Mouse (Mus musculus) embryonic facial prominence, embryonic 12.5 days (tissue): Measurements from ENCODE around the gene Hrasls5. TPM values are rescaled to one million over a fixed set of nuclear protein-coding genes. Genes with fewer than 3 reads are reported as not detected.

Source experiments
- ATAC-seq: fragments of 200-750 bp; cut with Nextera tagmentation; 2 replicates; pipeline ENCODE4 v1.8.0; 2017; ENCODE audit not compliant: insufficient number of reproducible peaks, insufficient read depth, low FRiP score, low TSS enrichment
- H3K27ac ChIP-seq: fragments of 300-500 bp; sonication (generic); 2 replicates; pipeline ENCODE4 v1.5.1; 2016; ENCODE audit warnings: mild to moderate bottlenecking
- H3K27me3 ChIP-seq: fragments of 300-500 bp; sonication (generic); 2 replicates; pipeline ENCODE4 v1.6.1; 2016; ENCODE audit warnings: mild to moderate bottlenecking, moderate library complexity
- H3K36me3 ChIP-seq: fragments of 300-500 bp; sonication (generic); 2 replicates; pipeline ENCODE4 v1.6.1; 2016; ENCODE audit warnings: mild to moderate bottlenecking
- H3K4me1 ChIP-seq: fragments of 300-500 bp; sonication (generic); 2 replicates; pipeline ENCODE4 v1.6.1; 2016
- H3K4me2 ChIP-seq: fragments of 300-500 bp; sonication (generic); replicated peaks from 2 replicates; pipeline ENCODE4 v1.6.1; 2016; ENCODE audit warnings: mild to moderate bottlenecking, moderate library complexity
- H3K4me3 ChIP-seq: fragments of 300-500 bp; sonication (generic); 2 replicates; pipeline ENCODE4 v1.5.1; 2016; ENCODE audit warnings: mild to moderate bottlenecking
- H3K9ac ChIP-seq: fragments of 300-500 bp; sonication (generic); 2 replicates; pipeline ENCODE4 v1.6.1; 2016; ENCODE audit warnings: mild to moderate bottlenecking, moderate library complexity
- H3K9me3 ChIP-seq: fragments of 300-500 bp; sonication (generic); 2 replicates; pipeline ENCODE4 v1.6.1; 2016; ENCODE audit warnings: mild to moderate bottlenecking, moderate library complexity
- WGBS: fragments of 180-500 bp; shearing (Covaris S2); methylation state at CpG from one replicate; pipeline ENCODE4 v1.1.7; 2016; 5-methylcytosine and 5-hydroxymethylcytosine counted together
- polyA plus RNA-seq: library from polyadenylated mRNA; unstranded; fragments of >200 nt; fragmentation: Nextera tagmentation; extraction: Ambion mirVana; gene quantifications from 2 replicates; pipeline ENCODE4 v1.2.1, GENCODE M21; 2016

The Hrasls5 gene
- polyA plus RNA-seq, 1 experiment from 2014 or later: not detected

DNA sequence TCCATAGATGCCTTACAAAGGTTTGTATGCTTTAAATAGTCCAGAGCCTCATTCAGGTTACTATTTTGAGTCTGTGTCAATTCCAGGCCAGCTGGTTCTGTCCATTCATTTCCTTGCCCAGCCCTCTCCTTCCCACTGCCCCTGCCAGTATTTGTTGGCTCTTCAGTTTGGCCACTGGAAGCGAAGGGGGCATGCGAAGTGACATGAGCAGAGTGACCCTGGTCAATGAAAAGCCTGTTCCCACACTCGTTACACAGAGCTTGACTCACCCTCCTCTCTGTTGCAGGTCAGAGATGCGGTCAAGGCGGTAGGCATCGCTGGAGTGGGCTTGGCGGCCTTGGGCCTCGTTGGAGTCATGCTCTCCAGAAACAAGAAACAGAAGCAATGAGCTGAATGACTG, 27.1 kb upstream of the Hrasls5 start:
- no peak overlapping the region for H3K4me2 ChIP-seq
- no peak overlapping the region for H3K27ac ChIP-seq
- no peaks in the 10 kb centered on the region for H3K4me1 ChIP-seq
- no peak overlapping the region for H3K9ac ChIP-seq
- ATAC-seq: no peak
- no peak overlapping the region for H3K4me3 ChIP-seq
- no peaks in the 10 kb centered on the region for H3K9me3 ChIP-seq
- WGBS: 87% methylated on average over 8 of the region's 8 CpGs
- 0 out of 2 replicates have a peak, but pooled peaks cover 3% of the 10 kb centered on the region for H3K36me3 ChIP-seq
- no peaks in the 10 kb centered on the region for H3K27me3 ChIP-seq

DNA sequence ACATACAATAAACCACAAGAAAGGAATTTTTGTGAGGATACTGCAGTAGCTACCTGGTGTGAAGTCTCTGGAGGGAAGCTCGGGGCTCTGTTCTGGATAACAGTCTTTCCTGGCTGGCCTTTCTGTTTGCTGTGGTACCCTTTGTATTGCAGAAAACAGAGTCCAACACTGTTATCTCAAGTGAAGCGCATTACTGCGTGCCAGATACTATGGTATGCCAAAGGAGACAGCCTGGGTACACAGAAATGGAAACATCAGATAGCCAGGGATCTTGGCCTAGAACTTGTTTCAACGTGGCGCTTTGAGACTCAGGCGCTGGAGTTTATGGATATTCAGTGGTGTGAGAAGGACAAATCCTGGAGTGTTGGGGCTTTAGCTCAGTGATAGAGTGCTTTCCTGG, 26.6 kb upstream of the Hrasls5 start:
- Histone ChIP-seq H3K9ac (no peak overlapping the region), H3K4me1 (no peaks in the 10 kb centered on the region), H3K36me3 (0 out of 2 replicates have a peak, but pooled peaks cover 3% of the 10 kb centered on the region), H3K27me3 (no peaks in the 10 kb centered on the region), H3K4me2 (no peak overlapping the region), H3K27ac (no peak overlapping the region), H3K4me3 (no peak overlapping the region), H3K9me3 (no peaks in the 10 kb centered on the region)
- no peak for ATAC-seq
- WGBS: 92% methylated on average over 6 of the region's 6 CpGs

DNA sequence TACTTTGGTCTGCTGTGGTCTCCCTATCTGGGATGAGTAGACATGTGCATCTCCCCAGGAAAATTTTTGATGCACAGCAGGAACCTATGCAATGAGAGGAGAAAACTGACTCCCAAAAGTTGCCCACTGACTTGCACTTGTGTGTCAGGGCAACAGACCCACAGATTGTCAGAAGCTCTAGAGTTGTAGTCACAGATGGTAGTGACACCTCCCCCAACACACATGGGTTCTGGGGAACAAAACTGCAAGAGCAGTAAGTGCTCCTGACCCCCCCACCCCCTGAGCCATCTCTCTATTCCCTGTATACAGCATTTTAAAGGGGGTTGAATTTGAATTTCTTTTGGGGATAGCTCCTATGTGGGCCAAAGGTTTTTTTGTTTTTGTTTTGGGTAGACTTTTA, 21.5 kb upstream of the Hrasls5 start:
- H3K27ac ChIP-seq: no peak overlapping the region
- no peak overlapping the region for H3K4me3 ChIP-seq
- no peak overlapping the region for H3K9ac ChIP-seq
- no peak for ATAC-seq
- H3K36me3 ChIP-seq: 0 out of 2 replicates have a peak, but pooled peaks cover 3% of the 10 kb centered on the region
- H3K4me2 ChIP-seq: no peak overlapping the region
- no peaks in the 10 kb centered on the region for H3K4me1 ChIP-seq
- no peaks in the 10 kb centered on the region for H3K9me3 ChIP-seq
- H3K27me3 ChIP-seq: no peaks in the 10 kb centered on the region

DNA sequence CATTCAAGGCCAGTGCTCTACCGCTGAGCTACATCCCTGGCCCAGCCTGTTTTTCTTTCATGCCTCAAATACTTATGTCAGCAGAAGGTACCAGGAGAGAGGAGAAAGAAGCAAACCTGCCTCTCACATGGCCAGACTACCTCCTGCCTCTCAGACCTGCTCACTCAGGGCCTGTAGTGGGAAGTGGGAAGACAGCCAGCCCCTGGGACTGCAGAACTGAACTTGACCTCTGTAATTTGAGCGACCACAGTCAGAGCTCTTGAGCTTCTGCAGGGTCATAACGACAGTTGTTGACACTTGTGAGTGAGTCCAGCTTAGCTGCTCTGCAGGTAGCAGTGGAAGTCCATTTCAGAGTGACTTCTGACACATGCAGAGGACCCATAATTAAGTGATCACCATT, 20.3 kb upstream of the Hrasls5 start:
- Histone ChIP-seq H3K36me3 (0 out of 2 replicates have a peak, but pooled peaks cover 3% of the 10 kb centered on the region), H3K9ac (no peak overlapping the region), H3K4me1 (no peaks in the 10 kb centered on the region), H3K9me3 (no peaks in the 10 kb centered on the region), H3K4me2 (no peak overlapping the region), H3K27ac (no peak overlapping the region), H3K4me3 (no peak overlapping the region), H3K27me3 (no peaks in the 10 kb centered on the region)
- 39% methylated on average over 3 of the region's 3 CpGs for WGBS
- ATAC-seq: 0 out of 2 replicates have a peak, but pooled peaks have one; percentile 52

DNA sequence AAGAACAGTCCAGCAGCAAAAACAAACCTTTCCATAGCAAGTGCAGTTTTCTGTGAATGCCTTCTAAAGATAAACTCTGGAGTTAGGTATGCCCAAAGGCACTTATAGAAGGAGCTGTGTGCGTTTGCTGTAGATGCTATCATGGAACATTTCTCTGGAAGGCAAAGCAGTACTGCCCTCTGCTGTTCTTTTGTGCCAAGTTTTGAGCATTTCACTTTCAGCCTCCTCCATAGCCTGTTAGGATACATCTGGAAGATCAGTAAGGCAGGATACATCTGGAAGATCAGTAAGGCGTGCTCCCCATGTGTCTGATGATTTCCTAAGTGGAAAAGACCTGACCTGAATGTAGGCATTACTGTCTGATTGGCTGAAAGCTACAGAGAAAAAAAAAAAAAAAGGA, 16.8 kb upstream of the Hrasls5 start:
- WGBS: 11% methylated on average over 2 of the region's 2 CpGs
- no peak for ATAC-seq
- H3K9ac ChIP-seq: no peak overlapping the region

DNA sequence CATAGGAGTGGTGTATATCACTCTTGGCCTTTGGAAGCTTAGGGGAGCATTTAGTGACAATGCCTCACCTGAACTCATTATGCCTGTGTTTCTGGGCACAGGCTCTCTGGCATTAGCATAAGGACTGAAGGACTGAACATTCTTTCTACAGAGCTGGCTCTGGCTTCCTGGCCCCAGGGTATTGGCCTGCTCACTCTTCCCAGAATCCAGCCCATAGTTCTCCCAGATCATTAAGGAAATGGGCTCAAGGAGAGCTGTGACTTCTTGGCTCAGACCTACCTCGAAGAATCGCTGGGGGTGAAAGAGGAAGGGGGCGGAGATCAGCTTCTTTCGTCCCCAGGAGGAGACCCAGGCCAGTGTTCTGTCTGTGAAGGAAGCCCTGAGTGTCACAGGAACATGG, 13.9 kb upstream of the Hrasls5 start:
- Histone ChIP-seq H3K36me3 (no peaks in the 10 kb centered on the region), H3K4me3 (no peak overlapping the region), H3K27me3 (no peaks in the 10 kb centered on the region), H3K9me3 (no peaks in the 10 kb centered on the region), H3K4me2 (no peak overlapping the region), H3K4me1 (no peaks in the 10 kb centered on the region), H3K27ac (no peak overlapping the region), H3K9ac (no peak overlapping the region)
- no peak for ATAC-seq
- WGBS: 47% methylated on average over 4 of the region's 4 CpGs

More for the DNA sequence above, 16.8 kb upstream of the Hrasls5 start:
- Histone ChIP-seq H3K9me3 (no peaks in the 10 kb centered on the region), H3K27ac (no peak overlapping the region), H3K27me3 (no peaks in the 10 kb centered on the region), H3K4me2 (no peak overlapping the region), H3K36me3 (no peaks in the 10 kb centered on the region), H3K4me1 (no peaks in the 10 kb centered on the region), H3K4me3 (no peak overlapping the region)

DNA sequence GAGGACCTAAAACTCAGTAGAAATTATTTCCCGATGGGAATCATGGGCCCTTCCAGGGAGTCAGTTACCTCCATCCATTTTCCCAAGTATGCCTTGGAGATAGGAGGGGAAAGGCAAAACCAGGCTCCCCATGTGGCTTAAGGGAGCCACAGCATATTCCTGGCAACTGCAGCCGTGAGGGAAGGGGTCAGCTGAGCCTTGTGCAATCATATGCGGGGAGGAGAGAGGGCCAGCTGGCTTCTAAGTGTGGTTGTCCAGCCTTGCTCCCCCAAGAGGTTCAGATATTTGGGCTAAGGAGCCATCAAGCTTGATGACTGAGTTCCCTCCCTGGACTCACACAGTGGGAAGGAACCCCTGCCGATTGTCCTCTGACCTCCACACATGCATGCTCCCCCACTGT, 10.8 kb upstream of the Hrasls5 start:
- Histone ChIP-seq H3K4me1 (peaks cover 9% of the 10 kb centered on the region), H3K9ac (no peak overlapping the region), H3K4me3 (no peak overlapping the region), H3K27me3 (no peaks in the 10 kb centered on the region), H3K4me2 (no peak overlapping the region), H3K9me3 (no peaks in the 10 kb centered on the region), H3K27ac (no peak overlapping the region), H3K36me3 (no peaks in the 10 kb centered on the region)
- ATAC-seq: no peak
- WGBS: 79% methylated on average over 4 of the region's 4 CpGs

DNA sequence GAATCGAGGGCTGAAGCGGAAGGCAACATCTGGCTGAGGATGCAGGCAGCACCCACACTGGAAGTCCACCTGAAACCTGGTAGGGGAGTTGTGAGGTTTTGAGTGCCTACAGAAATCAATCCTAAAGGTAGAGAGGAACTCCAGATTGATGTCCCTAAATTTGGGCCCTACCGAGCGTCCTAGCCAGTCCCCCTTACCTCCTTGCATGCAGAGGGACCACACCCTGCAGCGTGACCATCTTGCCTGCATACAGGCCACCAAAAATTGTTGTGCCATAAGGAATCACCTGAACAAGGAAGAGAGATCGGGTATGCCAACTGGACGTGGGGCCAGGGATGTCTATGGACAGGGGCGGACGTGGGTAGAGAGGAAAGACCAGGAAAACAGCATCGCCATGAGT, 8.2 kb upstream of the Hrasls5 start:
- no peak for ATAC-seq
- Histone ChIP-seq H3K4me1 (peaks cover 16% of the 10 kb centered on the region), H3K36me3 (no peaks in the 10 kb centered on the region), H3K4me2 (no peak overlapping the region), H3K9ac (no peak overlapping the region), H3K27ac (no peak overlapping the region), H3K27me3 (no peaks in the 10 kb centered on the region), H3K9me3 (no peaks in the 10 kb centered on the region), H3K4me3 (no peak overlapping the region)
- 92% methylated on average over 10 of the region's 10 CpGs for WGBS

DNA sequence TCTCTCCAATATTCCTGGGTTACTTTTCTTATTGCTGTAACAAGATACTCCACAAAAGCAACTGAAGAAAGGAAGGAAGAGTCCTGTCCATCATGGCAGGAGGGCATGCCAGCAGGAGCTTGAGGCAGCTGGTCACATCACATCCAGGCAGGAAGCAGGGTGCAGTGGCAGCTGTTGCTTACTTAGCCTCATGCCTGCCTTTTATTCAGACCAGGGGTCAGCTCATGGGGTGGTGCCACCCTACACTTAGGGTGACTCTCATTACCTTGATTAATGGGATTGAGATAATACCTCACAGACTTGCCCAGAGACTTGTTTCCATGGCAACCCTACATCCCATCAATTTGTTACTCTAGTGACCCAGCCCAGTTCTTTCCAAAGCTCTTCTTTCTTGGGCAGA, 7.3 kb upstream of the Hrasls5 start:
- Histone ChIP-seq H3K4me1 (peaks cover 16% of the 10 kb centered on the region), H3K36me3 (no peaks in the 10 kb centered on the region), H3K4me2 (no peak overlapping the region), H3K27me3 (no peaks in the 10 kb centered on the region), H3K9me3 (no peaks in the 10 kb centered on the region), H3K9ac (no peak overlapping the region), H3K27ac (no peak overlapping the region), H3K4me3 (no peak overlapping the region)
- ATAC-seq: no peak

DNA sequence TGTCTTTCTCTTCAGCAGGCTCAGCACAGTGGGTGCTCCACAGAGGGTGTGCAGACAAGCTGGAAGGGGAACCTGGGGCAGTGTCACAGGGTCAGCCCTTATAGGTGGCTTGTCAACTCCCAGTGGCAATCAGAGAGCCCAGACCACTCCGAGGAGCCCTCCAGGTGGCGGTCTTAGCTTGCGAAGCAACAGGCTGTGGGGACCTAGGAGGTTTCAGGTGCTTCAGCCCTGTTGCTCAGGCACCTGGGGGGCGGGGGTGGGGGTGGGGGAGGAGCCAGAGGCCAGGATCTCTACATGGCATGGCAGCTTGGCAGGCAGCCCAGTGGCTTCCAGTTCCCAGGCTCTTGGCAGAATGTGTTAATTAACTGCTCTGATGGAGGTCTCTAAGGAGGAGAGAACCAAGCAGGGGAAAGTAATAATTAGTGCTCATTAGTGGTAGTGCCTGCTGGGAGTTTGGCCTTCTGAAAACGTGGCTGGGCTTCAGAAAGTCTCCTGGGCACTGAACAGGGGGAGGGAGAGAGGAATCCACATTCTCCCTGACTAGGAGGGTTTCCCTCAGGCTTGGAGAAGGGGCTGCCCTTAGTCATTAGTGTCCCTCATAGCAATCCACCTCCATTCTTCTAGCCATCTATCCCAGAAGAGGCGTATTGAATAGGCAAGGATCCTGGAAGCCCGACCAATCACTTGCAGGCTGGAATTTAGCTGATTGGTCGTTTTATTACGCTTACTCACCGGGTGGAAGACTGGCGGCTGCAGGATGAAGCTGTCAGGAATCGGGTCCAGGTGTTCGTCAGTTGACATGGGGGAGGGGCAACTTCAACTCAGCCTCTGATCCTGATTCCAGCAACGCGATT, 6.2 kb upstream of the Hrasls5 start:
- peak; percentile 66 for ATAC-seq
- Histone ChIP-seq H3K9me3 (no peaks in the 10 kb centered on the region), H3K4me2 (peak overlapping the region; percentile 63), H3K27ac (peak overlapping the region; percentile 69; the same call in 1 of the 2 replicates), H3K27me3 (no peaks in the 10 kb centered on the region; the same call in 1 of the 2 replicates), H3K4me3 (peak overlapping the region; percentile 24), H3K9ac (no peak overlapping the region), H3K4me1 (peaks cover 16% of the 10 kb centered on the region), H3K36me3 (no peaks in the 10 kb centered on the region)
- 4% methylated on average over 15 of the region's 15 CpGs for WGBS

DNA sequence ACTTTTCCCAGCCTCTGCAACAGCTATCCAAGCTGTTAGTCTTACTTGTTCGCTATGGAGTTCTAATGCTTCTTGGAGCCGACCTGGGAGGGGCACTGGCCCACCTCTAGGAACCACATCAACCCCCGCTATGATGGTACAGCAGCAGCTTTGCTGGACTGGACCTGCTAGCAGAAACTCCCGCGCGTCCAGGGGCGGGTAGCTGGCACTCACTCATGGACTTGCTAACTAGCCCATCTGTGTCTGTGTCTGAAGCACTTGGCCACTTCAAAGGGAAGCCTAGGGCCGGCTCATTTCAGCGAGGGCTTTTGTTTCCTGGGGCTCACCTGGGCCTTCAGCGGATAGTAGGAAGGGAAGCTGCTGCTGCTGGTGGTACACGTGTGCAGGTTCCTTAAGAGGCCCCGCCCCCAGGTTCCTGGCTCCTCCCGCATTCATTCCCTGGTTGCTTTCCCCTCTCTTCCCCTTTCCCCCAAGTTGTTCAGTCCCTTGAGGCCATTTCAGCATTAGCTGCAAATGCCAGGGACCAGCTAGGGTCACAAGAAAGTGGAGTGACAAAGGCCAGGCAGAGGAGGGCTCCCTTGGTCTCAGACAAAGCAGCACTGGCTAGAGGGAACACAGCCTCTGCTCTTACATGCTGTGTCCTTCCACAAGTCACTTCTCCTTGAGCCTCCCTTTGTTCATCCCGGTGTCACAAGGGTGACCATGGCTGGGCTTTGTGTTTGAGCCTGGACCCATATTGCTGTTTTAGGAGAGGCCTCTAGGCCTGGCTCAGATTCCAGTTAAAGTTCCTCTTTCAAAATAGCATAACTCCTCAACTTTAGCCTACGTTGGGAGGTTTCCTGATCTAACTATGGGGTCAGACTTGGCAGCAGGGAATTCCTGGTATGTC, 5.3 kb upstream of the Hrasls5 start, which contains the start of gene Lgals12:
Lgals12 (minus strand) TSS at position 393 of the 889 bp plus-strand sequence.
- Histone ChIP-seq H3K4me3 (peak within 1 kb of the TSS; percentile 24), H3K9me3 (no peaks in the 10 kb centered on the region), H3K4me2 (peak within 1 kb of the TSS; percentile 63), H3K36me3 (no peaks in the 10 kb centered on the region), H3K27ac (peak within 1 kb of the TSS; percentile 69; the same call in 1 of the 2 replicates), H3K27me3 (peaks cover 8% of the 10 kb centered on the region; the same call in 1 of the 2 replicates), H3K4me1 (peaks cover 16% of the 10 kb centered on the region), H3K9ac (no peak within 1 kb of the TSS)
- WGBS: 7% methylated on average over 15 of the region's 15 CpGs
- ATAC-seq: no peak
